In genomic region chr1:91523759-91524158, GRCm38 (mm10) we compare ENCODE assay signal across 1 mouse cellular context.
TF ChIP-seq lines count a peak whose summit lies in the region.

No protein-coding gene starts in this region.

TF ChIP-seq in CH12.LX, 34 proteins besides CTCF, POLR2A, EP300 and RAD21 (continued from another document):
- no peak for TF ChIP-seq BHLHE40 (IDR thresholded peaks at IDR 0.05; ENCODE audit: low read depth, low read length)
